Mouse (Mus musculus): ENCODE results near the gene Parp1. TPM values are rescaled to one million over a fixed set of nuclear protein-coding genes. Genes with fewer than 3 reads are reported as not detected.

Parp1 gene
- polyA plus RNA-seq, 1 experiment, result 29.2 TPM

DNA sequence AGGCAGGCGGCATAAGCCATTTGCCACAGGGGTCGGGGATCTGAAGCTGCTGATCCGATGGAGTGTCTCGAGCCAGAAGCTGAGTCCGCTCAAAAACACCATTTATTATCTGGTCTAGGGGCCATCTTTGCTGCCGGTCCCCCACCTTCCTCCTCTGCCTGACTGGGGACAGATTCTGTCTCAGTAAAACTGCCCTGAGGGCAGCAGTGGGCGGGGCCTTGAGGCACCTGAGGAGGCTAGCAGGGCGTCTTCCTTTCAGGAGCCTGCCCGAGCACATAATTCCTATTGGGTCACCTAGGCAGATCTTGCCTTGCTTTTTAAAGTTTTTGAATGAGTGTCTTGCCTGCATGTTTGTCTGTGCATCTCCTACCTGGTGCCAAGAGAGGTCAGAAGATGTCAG lies 3.4 kb downstream of the Parp1 start:
- Histone ChIP-seq H3K79me2 (ENCODE audit: control insufficient read depth, insufficient read depth) (peaks cover 42% of the 10 kb centered on the region), H3K4me2 (ENCODE audit: low read depth) (no peak overlapping the region)

DNA sequence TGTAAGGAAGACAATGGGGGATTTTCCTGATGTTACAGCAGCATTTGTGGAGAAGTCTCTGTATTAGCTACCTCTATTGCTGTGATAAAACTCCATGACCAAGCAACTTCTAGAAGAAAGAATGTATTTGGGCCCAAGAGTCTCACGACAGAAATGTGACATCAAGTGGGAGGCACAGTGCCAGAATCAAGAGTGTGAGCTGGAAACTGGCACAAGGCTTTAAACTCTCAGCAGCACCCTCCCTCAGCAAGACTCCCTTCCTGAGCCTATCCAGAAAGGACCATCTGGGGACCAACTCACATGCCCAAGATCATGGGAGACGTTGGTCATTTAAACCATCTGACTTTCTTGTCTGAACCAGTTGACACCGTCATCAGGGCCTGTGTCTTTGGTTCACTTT lies 7.8 kb downstream of the Parp1 start:
- Histone ChIP-seq H3ac (ENCODE audit: control insufficient read depth, insufficient read length) (no peak overlapping the region), H3K79me2 (ENCODE audit: control insufficient read depth, insufficient read depth) (peaks cover 19% of the 10 kb centered on the region), H3K36me3 (ENCODE audit: control insufficient read depth, insufficient read depth) (peaks cover 17% of the 10 kb centered on the region), H3K4me2 (ENCODE audit: low read depth) (no peak overlapping the region), H3K4me3 (no peak overlapping the region), H3K27me3 (ENCODE audit: control insufficient read depth, insufficient read depth, insufficient read length) (no peaks in the 10 kb centered on the region)
- no peak for TF ChIP-seq REST (IDR thresholded peaks at IDR 0.05; ENCODE audit: insufficient read depth, insufficient read length)
- no peak for TF ChIP-seq E2F4 (IDR thresholded peaks at IDR 0.05; ENCODE audit: insufficient read depth)
- no peak for TF ChIP-seq TCF3 (IDR thresholded peaks at IDR 0.05; ENCODE audit: insufficient read length, low read depth)

More for the DNA sequence above, 3.4 kb downstream of the Parp1 start:
- TF ChIP-seq SRF (IDR thresholded peaks at IDR 0.05; ENCODE audit: control insufficient read depth, insufficient read length, low read depth) (no peak), MYOD1 (IDR thresholded peaks at IDR 0.05; ENCODE audit: control insufficient read depth in 1 of 3, insufficient read length in 2 of 3, low read depth in 2 of 3) (no peak), CEBPB (IDR thresholded peaks at IDR 0.05; ENCODE audit: insufficient read depth, poor library complexity, severe bottlenecking) (no peak), REST (IDR thresholded peaks at IDR 0.05; ENCODE audit: insufficient read depth, insufficient read length) (no peak), MYOG (IDR thresholded peaks at IDR 0.05; ENCODE audit: control insufficient read depth in 1 of 3, insufficient read depth in 1 of 3, insufficient read length in 2 of 3, low read depth in 2 of 3) (no peak), MAX (IDR thresholded peaks at IDR 0.05; ENCODE audit: low read depth) (no peak), TCF12 (IDR thresholded peaks at IDR 0.05; ENCODE audit: insufficient read depth, poor library complexity, severe bottlenecking) (no peak), TCF3 (IDR thresholded peaks at IDR 0.05; ENCODE audit: insufficient read length, low read depth) (no peak), POLR2A (IDR thresholded peaks at IDR 0.05; ENCODE audit: insufficient read length, low read depth) (no peak), USF1 (IDR thresholded peaks at IDR 0.05; ENCODE audit: low read depth) (no peak), E2F4 (IDR thresholded peaks at IDR 0.05; ENCODE audit: insufficient read depth) (no peak), POLR2AphosphoS2 (IDR thresholded peaks at IDR 0.05; ENCODE audit: insufficient read length, low read depth) (no peak)
- H3K27me3 ChIP-seq (ENCODE audit: control insufficient read depth, insufficient read depth, insufficient read length), result no peaks in the 10 kb centered on the region
- H3K4me3 ChIP-seq, result no peak overlapping the region
- H3ac ChIP-seq (ENCODE audit: control insufficient read depth, insufficient read length), result no peak overlapping the region
- no peaks in the 10 kb centered on the region for H3K36me3 ChIP-seq (ENCODE audit: control insufficient read depth, insufficient read depth)

DNA sequence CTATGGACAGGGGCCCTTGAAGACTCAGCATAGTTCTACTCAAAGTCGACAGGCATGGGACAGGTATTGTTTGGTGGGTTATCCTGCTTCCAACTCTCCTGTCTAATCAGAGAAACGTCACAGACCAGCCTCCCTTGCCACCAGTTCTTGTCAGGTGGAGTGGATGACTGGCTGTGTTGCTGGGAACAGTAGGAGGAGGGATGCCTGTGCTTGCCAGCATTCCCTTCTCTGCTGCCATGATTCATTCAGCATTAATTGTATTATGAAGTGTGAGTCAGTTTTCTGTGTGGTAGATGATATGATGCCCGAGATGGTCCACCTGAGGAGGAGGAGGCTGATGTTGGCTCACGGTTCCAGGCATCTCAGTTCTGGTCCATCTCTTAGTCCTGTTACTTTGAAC lies 9.1 kb downstream of the Parp1 start:
- Histone ChIP-seq H3K27me3 (ENCODE audit: control insufficient read depth, insufficient read depth, insufficient read length) (no peaks in the 10 kb centered on the region), H3ac (ENCODE audit: control insufficient read depth, insufficient read length) (no peak overlapping the region), H3K36me3 (ENCODE audit: control insufficient read depth, insufficient read depth) (peaks cover 29% of the 10 kb centered on the region), H3K4me2 (ENCODE audit: low read depth) (no peak overlapping the region), H3K4me3 (no peak overlapping the region), H3K79me2 (ENCODE audit: control insufficient read depth, insufficient read depth) (peaks cover 6% of the 10 kb centered on the region)
- no peak for TF ChIP-seq SRF (IDR thresholded peaks at IDR 0.05; ENCODE audit: control insufficient read depth, insufficient read length, low read depth)

DNA sequence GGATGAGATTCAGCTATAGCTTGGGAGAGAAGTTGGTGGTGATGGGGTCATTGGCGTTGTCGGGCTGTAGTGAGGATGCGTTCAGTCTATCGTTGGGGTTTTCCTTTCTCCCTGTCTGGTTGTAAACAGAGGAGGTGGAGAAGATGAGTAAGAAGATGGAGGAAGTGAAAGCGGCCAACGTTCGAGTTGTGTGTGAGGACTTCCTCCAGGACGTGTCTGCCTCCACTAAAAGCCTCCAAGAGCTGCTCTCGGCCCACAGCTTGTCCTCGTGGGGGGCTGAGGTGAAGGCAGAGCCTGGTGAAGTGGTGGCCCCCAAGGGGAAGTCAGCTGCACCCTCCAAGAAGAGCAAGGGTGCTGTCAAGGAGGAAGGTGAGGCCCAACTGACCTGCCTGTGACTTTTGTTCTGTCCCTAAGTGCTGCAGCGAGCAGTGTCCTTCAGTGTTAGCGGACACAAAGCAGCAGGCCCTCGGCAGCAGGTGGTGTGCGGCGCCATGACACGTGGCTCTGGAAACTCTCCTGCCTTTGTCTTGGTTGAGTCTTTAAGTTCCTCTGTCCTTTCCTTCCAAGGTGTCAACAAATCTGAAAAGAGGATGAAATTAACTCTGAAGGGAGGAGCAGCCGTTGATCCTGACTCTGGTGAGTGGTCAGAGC lies 19.2 kb downstream of the Parp1 start:
- Histone ChIP-seq H3K79me2 (ENCODE audit: control insufficient read depth, insufficient read depth) (no peaks in the 10 kb centered on the region), H3K4me2 (ENCODE audit: low read depth) (no peak overlapping the region), H3ac (ENCODE audit: control insufficient read depth, insufficient read length) (no peak overlapping the region), H3K27me3 (ENCODE audit: control insufficient read depth, insufficient read depth, insufficient read length) (no peaks in the 10 kb centered on the region), H3K36me3 (ENCODE audit: control insufficient read depth, insufficient read depth) (peaks cover 15% of the 10 kb centered on the region), H3K4me3 (no peak overlapping the region)
- no peak for TF ChIP-seq POLR2AphosphoS2 (IDR thresholded peaks at IDR 0.05; ENCODE audit: insufficient read length, low read depth)
- TF ChIP-seq USF1 (IDR thresholded peaks at IDR 0.05; ENCODE audit: low read depth), result no peak
- no peak for TF ChIP-seq TCF3 (IDR thresholded peaks at IDR 0.05; ENCODE audit: insufficient read length, low read depth)
- TF ChIP-seq SRF (IDR thresholded peaks at IDR 0.05; ENCODE audit: control insufficient read depth, insufficient read length, low read depth), result no peak
- no peak for TF ChIP-seq TCF12 (IDR thresholded peaks at IDR 0.05; ENCODE audit: insufficient read depth, poor library complexity, severe bottlenecking)
- TF ChIP-seq E2F4 (IDR thresholded peaks at IDR 0.05; ENCODE audit: insufficient read depth), result no peak
- TF ChIP-seq MYOG (IDR thresholded peaks at IDR 0.05; ENCODE audit: control insufficient read depth in 1 of 3, insufficient read depth in 1 of 3, insufficient read length in 2 of 3, low read depth in 2 of 3), result no peak

DNA sequence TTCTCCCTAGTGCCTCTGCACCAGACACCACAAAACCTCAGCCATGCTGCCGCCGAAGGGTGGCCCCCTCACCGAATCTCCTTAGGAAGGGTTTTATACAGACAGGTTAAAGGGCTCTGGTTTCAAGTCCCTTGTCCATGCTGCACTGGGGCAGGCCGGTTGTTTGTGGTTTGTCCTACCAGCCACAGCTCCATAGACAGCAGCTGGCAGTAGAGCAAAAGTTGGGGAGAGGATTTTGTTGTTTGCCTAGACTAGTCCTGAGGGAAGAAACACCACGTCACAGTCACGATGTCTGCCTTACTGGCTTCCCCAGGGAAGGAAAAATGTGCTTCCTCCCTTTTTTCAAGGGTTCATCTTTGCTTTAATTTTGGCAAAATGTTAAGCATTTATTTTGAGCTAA lies 31.9 kb downstream of the Parp1 start:
- Histone ChIP-seq H3ac (ENCODE audit: control insufficient read depth, insufficient read length) (no peak overlapping the region), H3K79me2 (ENCODE audit: control insufficient read depth, insufficient read depth) (no peaks in the 10 kb centered on the region), H3K36me3 (ENCODE audit: control insufficient read depth, insufficient read depth) (peaks cover 13% of the 10 kb centered on the region), H3K4me3 (no peak overlapping the region), H3K27me3 (ENCODE audit: control insufficient read depth, insufficient read depth, insufficient read length) (no peaks in the 10 kb centered on the region), H3K4me2 (ENCODE audit: low read depth) (no peak overlapping the region)
- TF ChIP-seq MYOD1 (IDR thresholded peaks at IDR 0.05; ENCODE audit: control insufficient read depth in 1 of 3, insufficient read length in 2 of 3, low read depth in 2 of 3) (peak in 1 of 3 experiments; percentile 45), TCF12 (IDR thresholded peaks at IDR 0.05; ENCODE audit: insufficient read depth, poor library complexity, severe bottlenecking) (no peak), MYOG (IDR thresholded peaks at IDR 0.05; ENCODE audit: control insufficient read depth in 1 of 3, insufficient read depth in 1 of 3, insufficient read length in 2 of 3, low read depth in 2 of 3) (peak in 2 of 3 experiments; percentile 63), USF1 (IDR thresholded peaks at IDR 0.05; ENCODE audit: low read depth) (no peak), CEBPB (IDR thresholded peaks at IDR 0.05; ENCODE audit: insufficient read depth, poor library complexity, severe bottlenecking) (no peak)

All from myocyte (in vitro differentiated cells).